Mouse (Mus musculus) MEL (cell line): ENCODE data around the gene Cabp2. TPM values are rescaled to one million over a fixed set of nuclear protein-coding genes. Genes with fewer than 3 reads are reported as not detected.

Experiments used
- DNase-seq: peaks from one replicate; pipeline ENCODE4 v3.0.0; 2011; ENCODE audit warnings: low read depth, low spot score
- H3K27ac ChIP-seq: 2 replicates; pipeline ENCODE4 v1.5.1; 2012; ENCODE audit warnings: low read depth, mild to moderate bottlenecking, control low read depth, low read length, moderate library complexity; ENCODE audit not compliant: control insufficient read depth
- H3K27me3 ChIP-seq, 2 experiments: fragments of 150-350 bp in 1 of 2; sonication (generic) in 1 of 2; 2 replicates each; pipeline ENCODE4 v1.6.1; 2012; ENCODE audit warnings: low read length in 2 of 2, mild to moderate bottlenecking in 2 of 2, improper control_type of control experiment in 1 of 2, moderate library complexity in 1 of 2; ENCODE audit not compliant: insufficient read depth in 2 of 2, control insufficient read depth in 1 of 2
- H3K36me3 ChIP-seq, 2 experiments: 2 replicates each; pipeline ENCODE4 v1.6.1; 2012 to 2014; ENCODE audit warnings: low read length in 2 of 2, improper control_type of control experiment in 1 of 2, inconsistent platforms in 1 of 2, mild to moderate bottlenecking in 1 of 2; ENCODE audit not compliant: insufficient read depth in 2 of 2, control insufficient read depth in 1 of 2
- H3K4me1 ChIP-seq, 2 experiments: fragments of 150-350 bp in 1 of 2; sonication (generic) in 1 of 2; 2 replicates each; pipeline ENCODE4 v1.6.1; 2012; ENCODE audit warnings: low read length in 2 of 2, improper control_type of control experiment in 1 of 2, mild to moderate bottlenecking in 1 of 2; ENCODE audit not compliant: insufficient read depth in 2 of 2, control insufficient read depth in 1 of 2
- H3K4me3 ChIP-seq, 2 experiments: fragments of 150-350 bp in 1 of 2; sonication (generic) in 1 of 2; 2 replicates each; pipeline ENCODE4 v1.5.1; 2012; ENCODE audit warnings: low read depth in 2 of 2, low read length in 2 of 2, mild to moderate bottlenecking in 2 of 2, moderate library complexity in 2 of 2, control low read depth in 1 of 2, improper control_type of control experiment in 1 of 2; ENCODE audit not compliant: control insufficient read depth in 1 of 2, insufficient read depth in 1 of 2
- H3K79me2 ChIP-seq: 2 replicates; pipeline ENCODE4 v1.6.1; 2012; ENCODE audit warnings: mild to moderate bottlenecking, low read length, moderate library complexity; ENCODE audit not compliant: control insufficient read depth, poor library complexity, insufficient read depth
- H3K9ac ChIP-seq: 2 replicates; pipeline ENCODE4 v1.6.1; 2012; ENCODE audit warnings: low read depth, mild to moderate bottlenecking, control low read depth, low read length, moderate library complexity; ENCODE audit not compliant: control insufficient read depth, poor library complexity, severe bottlenecking
- H3K9me3 ChIP-seq: fragments of 150-350 bp; sonication (generic); replicated peaks from 2 replicates; pipeline ENCODE4 v1.6.1; 2012; ENCODE audit warnings: mild to moderate bottlenecking, low read length, improper control_type of control experiment, moderate library complexity; ENCODE audit not compliant: insufficient read depth
- BHLHE40 ChIP-seq: IDR thresholded peaks from 2 replicates; pipeline ENCODE4 v1.6.1; 2012; ENCODE audit warnings: low read depth, mild to moderate bottlenecking, inconsistent platforms, low read length, improper control_type of control experiment, borderline replicate concordance
- CHD2 ChIP-seq: IDR thresholded peaks from 2 replicates; pipeline ENCODE4 v1.6.1; 2011; ENCODE audit warnings: low read length, improper control_type of control experiment
- CTCF ChIP-seq, 3 experiments: IDR thresholded peaks in 2 of 3; conservative IDR thresholded peaks in 1 of 3; 2 replicates each; pipeline ENCODE4 v1.5.1; 2011 to 2012; ENCODE audit warnings: low read length in 3 of 3, low read depth in 2 of 3, mild to moderate bottlenecking in 2 of 3, improper control_type of control experiment in 1 of 3, inconsistent platforms in 1 of 3, mixed read lengths in 1 of 3, moderate library complexity in 1 of 3; ENCODE audit not compliant: control insufficient read depth in 1 of 3, insufficient read depth in 1 of 3, poor library complexity in 1 of 3, severe bottlenecking in 1 of 3
- E2F4 ChIP-seq: IDR thresholded peaks from 2 replicates; pipeline ENCODE4 v1.6.1; 2011; ENCODE audit warnings: low read depth, low read length, improper control_type of control experiment, borderline replicate concordance
- ELF1 ChIP-seq: IDR thresholded peaks from 2 replicates; pipeline ENCODE4 v1.6.1; 2014; ENCODE audit warnings: low read depth, mild to moderate bottlenecking, inconsistent platforms, low read length, improper control_type of control experiment, moderate library complexity
- EP300 ChIP-seq, 2 experiments: IDR thresholded peaks; 2 replicates each; pipeline ENCODE4 v1.6.1; 2011; ENCODE audit warnings: improper control_type of control experiment in 2 of 2, low read length in 2 of 2, low read depth in 1 of 2, mild to moderate bottlenecking in 1 of 2
- HCFC1 ChIP-seq: IDR thresholded peaks from 2 replicates; pipeline ENCODE4 v1.6.1; 2012; ENCODE audit warnings: low read depth, mild to moderate bottlenecking, inconsistent platforms, low read length, improper control_type of control experiment, moderate library complexity
- JUND ChIP-seq: IDR thresholded peaks from 2 replicates; pipeline ENCODE4 v1.6.1; 2011; ENCODE audit warnings: low read depth, mild to moderate bottlenecking, improper control_type of control experiment, low read length
- KAT2A ChIP-seq: conservative IDR thresholded peaks from 2 replicates; pipeline ENCODE4 v1.6.1; 2012; ENCODE audit warnings: low read depth, low read length, improper control_type of control experiment, inconsistent platforms
- MAFK ChIP-seq: IDR thresholded peaks from 2 replicates; pipeline ENCODE4 v1.6.1; 2011; ENCODE audit warnings: low read depth, mild to moderate bottlenecking, low read length, improper control_type of control experiment, borderline replicate concordance
- MAX ChIP-seq: IDR thresholded peaks from 2 replicates; pipeline ENCODE4 v1.6.1; 2011; ENCODE audit warnings: low read length, improper control_type of control experiment
- MEF2A ChIP-seq: IDR thresholded peaks from 2 replicates; pipeline ENCODE4 v1.6.1; 2014; ENCODE audit warnings: low read depth, mild to moderate bottlenecking, inconsistent platforms, low read length, improper control_type of control experiment; ENCODE audit not compliant: poor library complexity, insufficient replicate concordance, severe bottlenecking; ENCODE audit errors: extremely low read depth
- MXI1 ChIP-seq: IDR thresholded peaks from 2 replicates; pipeline ENCODE4 v1.6.1; 2011; ENCODE audit warnings: mild to moderate bottlenecking, low read depth, low read length, improper control_type of control experiment
- POLR2AphosphoS5 ChIP-seq: IDR thresholded peaks from 2 replicates; pipeline ENCODE4 v1.6.1; 2012; ENCODE audit warnings: low read depth, borderline replicate concordance, mild to moderate bottlenecking, inconsistent platforms, low read length, moderate library complexity, mixed read lengths
- RCOR1 ChIP-seq: IDR thresholded peaks from 2 replicates; pipeline ENCODE4 v1.6.1; 2012; ENCODE audit warnings: low read depth, mild to moderate bottlenecking, inconsistent platforms, low read length, improper control_type of control experiment
- SMC3 ChIP-seq: IDR thresholded peaks from 2 replicates; pipeline ENCODE4 v1.6.1; 2011; ENCODE audit warnings: low read depth, low read length, improper control_type of control experiment
- TAL1 ChIP-seq: IDR thresholded peaks from 2 replicates; pipeline ENCODE4 v1.6.1; 2012; ENCODE audit warnings: mild to moderate bottlenecking, inconsistent platforms, low read length, moderate library complexity, mixed read lengths
- TBP ChIP-seq: IDR thresholded peaks from 2 replicates; pipeline ENCODE4 v1.8.0; 2011; ENCODE audit warnings: low read depth, low read length, improper control_type of control experiment
- UBTF ChIP-seq: IDR thresholded peaks from 2 replicates; pipeline ENCODE4 v1.6.1; 2012; ENCODE audit warnings: low read depth, mild to moderate bottlenecking, inconsistent platforms, low read length, improper control_type of control experiment, moderate library complexity, borderline replicate concordance; ENCODE audit not compliant: insufficient read depth
- ZC3H11A ChIP-seq: IDR thresholded peaks from 2 replicates; pipeline ENCODE4 v1.6.1; 2012; ENCODE audit warnings: low read depth, mild to moderate bottlenecking, inconsistent platforms, low read length, improper control_type of control experiment
- ZKSCAN1 ChIP-seq: IDR thresholded peaks from 2 replicates; pipeline ENCODE4 v1.6.1; 2012; ENCODE audit warnings: low read depth, mild to moderate bottlenecking, inconsistent platforms, low read length, improper control_type of control experiment, moderate library complexity
- ZNF384 ChIP-seq: IDR thresholded peaks from 2 replicates; pipeline ENCODE4 v1.6.1; 2012; ENCODE audit warnings: low read depth, mild to moderate bottlenecking, inconsistent platforms, low read length, improper control_type of control experiment
- polyA plus RNA-seq, 2 experiments: library from polyadenylated mRNA; stranded (reverse) in 1 of 2; unstranded in 1 of 2; fragments of >175 nt in 1 of 2; fragments of >200 nt in 1 of 2; gene quantifications; 2 replicates each; pipeline versions ENCODE4 v1.2.1 to v1.2.4; 2012; ENCODE audit warnings: low replicate concordance in 2 of 2, low read depth in 1 of 2; ENCODE audit not compliant: insufficient read length in 2 of 2, insufficient read depth in 1 of 2, missing spikeins in 1 of 2
- total RNA-seq: library from RNA; depleted of rRNA; stranded (reverse); fragments of 300-350 nt; gene quantifications from 2 replicates; pipeline ENCODE4 v1.2.3, GENCODE M21; 2012

Cabp2 gene
- total and polyA plus RNA-seq, 3 experiments: 0.14 TPM; not detected in 2

GRCm38 (mm10) chr19:4102049-4102448 is 20.7 kb downstream of the Cabp2 start:
- Histone ChIP-seq H3K36me3 (peaks cover 0 to 4% of the 10 kb centered on the region in 2 experiments; a peak in 1 of 4 replicates), H3K27me3 (no peaks in the 10 kb centered on the region), H3K9ac (no peak overlapping the region), H3K4me3 (no peak overlapping the region), H3K79me2 (peaks cover 6% of the 10 kb centered on the region), H3K4me1 (peaks cover 0 to 18% of the 10 kb centered on the region in 2 experiments; a peak in 3 of 4 replicates), H3K27ac (no peak overlapping the region), H3K9me3 (no peaks in the 10 kb centered on the region)
- TF ChIP-seq EP300 (IDR thresholded peaks at IDR 0.05; ENCODE audit: low read depth in 1 of 2, low read length in 2 of 2) (no peak), TAL1 (no peak), MXI1 (no peak), RCOR1 (no peak), E2F4 (no peak), POLR2AphosphoS5 (no peak), MAFK (no peak), ZKSCAN1 (no peak), MAX (no peak), UBTF (no peak), SMC3 (no peak), MEF2A (no peak), CHD2 (no peak), ZC3H11A (no peak)
- DNase-seq: no peak

GRCm38 (mm10) chr19:4102626-4103025 is 21.2 kb downstream of the Cabp2 start:
- Histone ChIP-seq H3K27me3 (no peaks in the 10 kb centered on the region), H3K4me3 (no peak overlapping the region), H3K27ac (no peak overlapping the region), H3K9ac (no peak overlapping the region), H3K36me3 (peaks cover 0 to 4% of the 10 kb centered on the region in 2 experiments; a peak in 1 of 4 replicates), H3K79me2 (peaks cover 6% of the 10 kb centered on the region)
- no peak for DNase-seq
- TF ChIP-seq ZNF384 (no peak), BHLHE40 (no peak), SMC3 (no peak), MXI1 (no peak), POLR2AphosphoS5 (no peak), MAX (no peak), EP300 (IDR thresholded peaks at IDR 0.05; ENCODE audit: low read depth in 1 of 2, low read length in 2 of 2) (no peak), TBP (no peak), CTCF (IDR thresholded peaks at IDR 0.05 in 2 of 3, conservative IDR thresholded peaks at IDR 0.05 in 1 of 3; ENCODE audit: control insufficient read depth in 1 of 3, insufficient read depth in 1 of 3, low read depth in 2 of 3, low read length in 3 of 3, poor library complexity in 1 of 3, severe bottlenecking in 1 of 3) (no peak), KAT2A (no peak), ELF1 (no peak), UBTF (no peak), HCFC1 (no peak), JUND (no peak)
- TF ChIP-seq, all 39 proteins: peak for 0
- H3K9me3 ChIP-seq: no peaks in the 10 kb centered on the region
- peaks cover 0 to 18% of the 10 kb centered on the region in 2 experiments; a peak in 3 of 4 replicates for H3K4me1 ChIP-seq
